Mouse (Mus musculus) liver, adult 2 months (tissue): ENCODE results near the gene Gm17651. TPM values are rescaled to one million over a fixed set of nuclear protein-coding genes. Genes with fewer than 3 reads are reported as not detected.

Experiments
- DNase-seq: peaks from one replicate; pipeline ENCODE4 v3.0.0-alpha.2; 2011; ENCODE audit warnings: low read depth, low spot score; ENCODE audit errors: extremely low read depth
- H3K27ac ChIP-seq: fragments of 200-500 bp; replicated peaks from 2 replicates; pipeline ENCODE4 v1.5.1; 2012; ENCODE audit warnings: low read depth, mild to moderate bottlenecking, control low read depth, inconsistent platforms, low read length; ENCODE audit not compliant: insufficient read depth
- H3K27me3 ChIP-seq: fragments of 200-500 bp; 2 replicates; pipeline ENCODE4 v1.6.1; 2012; ENCODE audit warnings: mild to moderate bottlenecking, moderate library complexity, low read length, inconsistent platforms; ENCODE audit not compliant: control insufficient read depth, insufficient read depth
- H3K36me3 ChIP-seq: fragments of 200-500 bp; 2 replicates; pipeline ENCODE4 v1.6.1; 2012; ENCODE audit warnings: low read length, inconsistent platforms; ENCODE audit not compliant: control insufficient read depth, insufficient read depth
- H3K4me1 ChIP-seq: fragments of 200-500 bp; 2 replicates; pipeline ENCODE4 v1.6.1; 2011; ENCODE audit warnings: low read length; ENCODE audit not compliant: control insufficient read depth, insufficient read depth
- H3K4me3 ChIP-seq: fragments of 200-500 bp; 2 replicates; pipeline ENCODE4 v1.5.1; 2011; ENCODE audit warnings: low read depth, mild to moderate bottlenecking, control low read depth, low read length, moderate library complexity; ENCODE audit not compliant: insufficient read depth
- H3K79me2 ChIP-seq: fragments of 200-500 bp; 2 replicates; pipeline ENCODE4 v1.6.1; 2012; ENCODE audit warnings: inconsistent platforms, mild to moderate bottlenecking, low read length, moderate library complexity; ENCODE audit not compliant: control insufficient read depth, insufficient read depth
- H3K9ac ChIP-seq: fragments of 200-500 bp; 2 replicates; pipeline ENCODE4 v1.6.1; 2012; ENCODE audit warnings: low read depth, mild to moderate bottlenecking, control low read depth, inconsistent platforms, low read length
- CTCF ChIP-seq: fragments of 200-500 bp; IDR thresholded peaks from 2 replicates; pipeline ENCODE4 v1.5.1; 2011; ENCODE audit warnings: low read depth, low read length, control low read depth
- POLR2A ChIP-seq: fragments of 200-500 bp; IDR thresholded peaks from 2 replicates; pipeline ENCODE4 v1.6.1; 2011; ENCODE audit warnings: low read length, control low read depth; ENCODE audit not compliant: insufficient read depth; ENCODE audit errors: extremely low read depth
- WGBS: fragments of 180-500 bp; shearing (Covaris S2); methylation state at CpG from one replicate; pipeline ENCODE4 v1.1.7; 2018; 5-methylcytosine and 5-hydroxymethylcytosine counted together
- polyA plus RNA-seq: library from polyadenylated mRNA; depleted of rRNA; stranded (reverse); fragments of >200 nt; gene quantifications from 2 replicates; pipeline ENCODE4 v1.2.3, GENCODE M21; 2012
- total RNA-seq: library from RNA; depleted of rRNA; stranded (reverse); fragments of >200 nt; gene quantifications from 2 replicates; pipeline ENCODE4 v1.2.3, GENCODE M21; 2014

Gm17651 gene
- total and polyA plus RNA-seq, 2 experiments, result not detected

GRCm38 (mm10) chr3:97705508-97705907 is 31.0 kb upstream of the Gm17651 start:
- TF ChIP-seq POLR2A, result no peak
- TF ChIP-seq CTCF, result no peak
- no peak for DNase-seq

GRCm38 (mm10) chr3:97702448-97703080 is 28.1 kb upstream of the Gm17651 start:
- no peak for DNase-seq
- peaks cover 45% of the 10 kb centered on the region for H3K36me3 ChIP-seq
- H3K9ac ChIP-seq, result no peak overlapping the region
- no peak for TF ChIP-seq POLR2A
- no peak for TF ChIP-seq CTCF
- no peak overlapping the region for H3K27ac ChIP-seq
- H3K79me2 ChIP-seq, result no peaks in the 10 kb centered on the region
- WGBS, result 94% methylated on average over 11 of the region's 11 CpGs
- no peaks in the 10 kb centered on the region for H3K4me1 ChIP-seq
- no peaks in the 10 kb centered on the region for H3K27me3 ChIP-seq
- no peak overlapping the region for H3K4me3 ChIP-seq

More at GRCm38 (mm10) chr3:97705508-97705907, 31.0 kb upstream of the Gm17651 start:
- Histone ChIP-seq H3K9ac (no peak overlapping the region), H3K4me3 (no peak overlapping the region), H3K36me3 (peaks cover 49% of the 10 kb centered on the region), H3K27me3 (no peaks in the 10 kb centered on the region), H3K27ac (no peak overlapping the region), H3K4me1 (no peaks in the 10 kb centered on the region), H3K79me2 (no peaks in the 10 kb centered on the region)
- WGBS, result 89% methylated on average over 3 of the region's 3 CpGs

GRCm38 (mm10) chr3:97701198-97701597 is 26.7 kb upstream of the Gm17651 start:
- Histone ChIP-seq H3K36me3 (peaks cover 43% of the 10 kb centered on the region), H3K79me2 (no peaks in the 10 kb centered on the region), H3K4me3 (no peak overlapping the region), H3K4me1 (no peaks in the 10 kb centered on the region), H3K27me3 (no peaks in the 10 kb centered on the region), H3K27ac (no peak overlapping the region), H3K9ac (no peak overlapping the region)
- TF ChIP-seq POLR2A (no peak), CTCF (no peak)
- WGBS, result 64% methylated on average over 3 of the region's 3 CpGs
- no peak for DNase-seq

- Histone ChIP-seq H3K27me3 (no peaks in the 10 kb centered on the region), H3K4me3 (no peak overlapping the region), H3K27ac (no peak overlapping the region), H3K9ac (no peak overlapping the region), H3K36me3 (peaks cover 40% of the 10 kb centered on the region), H3K79me2 (no peaks in the 10 kb centered on the region), H3K4me1 (no peaks in the 10 kb centered on the region)
- 34% methylated on average over 3 of the region's 3 CpGs for WGBS
- TF ChIP-seq CTCF, result no peak
- no peak for TF ChIP-seq POLR2A
- DNase-seq, result peak; percentile 87
These were observed 24.6 kb upstream of the Gm17651 start for GRCm38 (mm10) chr3:97699061-97699460.

- H3K9ac ChIP-seq, result no peak overlapping the region
- 71% methylated on average over 9 of the region's 9 CpGs for WGBS
- peaks cover 43% of the 10 kb centered on the region for H3K36me3 ChIP-seq
- no peaks in the 10 kb centered on the region for H3K4me1 ChIP-seq
- no peaks in the 10 kb centered on the region for H3K27me3 ChIP-seq
- DNase-seq, result peak; percentile 83
- TF ChIP-seq POLR2A (no peak), CTCF (no peak)
- no peaks in the 10 kb centered on the region for H3K79me2 ChIP-seq
- H3K4me3 ChIP-seq, result no peak overlapping the region
- H3K27ac ChIP-seq, result no peak overlapping the region
These were observed 22.8 kb upstream of the Gm17651 start for GRCm38 (mm10) chr3:97697291-97697690.

- H3K4me3 ChIP-seq, result no peak overlapping the region
- DNase-seq, result no peak
- TF ChIP-seq CTCF (no peak), POLR2A (no peak)
- 89% methylated on average over 9 of the region's 9 CpGs for WGBS
- peaks cover 45% of the 10 kb centered on the region for H3K36me3 ChIP-seq
- H3K27me3 ChIP-seq, result no peaks in the 10 kb centered on the region
- no peak overlapping the region for H3K27ac ChIP-seq
- no peaks in the 10 kb centered on the region for H3K79me2 ChIP-seq
- H3K9ac ChIP-seq, result no peak overlapping the region
- no peaks in the 10 kb centered on the region for H3K4me1 ChIP-seq
These were observed 22.4 kb upstream of the Gm17651 start for GRCm38 (mm10) chr3:97696866-97697265.
